Mouse (Mus musculus): Measurements from ENCODE around the gene Cacna1a. TPM values are rescaled to one million over a fixed set of nuclear protein-coding genes. Genes with fewer than 3 reads are reported as not detected.
A peak's percentile ranks its signal among the peaks of the same experiment; 100 is the strongest.

Gene Cacna1a
- total and polyA plus RNA-seq, 2 experiments from 2014 or later = 8.6 to 31.1 TPM

- no peaks in the 10 kb centered on the region for H3K9me3 ChIP-seq (ENCODE audit: low read length)
- DNase-seq = peak; percentile 42
- peak overlapping the region; percentile 37; the same call in 1 of the 2 replicates for H3K27ac ChIP-seq (ENCODE audit: low read depth, low read length)
- no peak overlapping the region for H3K4me2 ChIP-seq (ENCODE audit: low read depth)
- peaks cover 6% of the 10 kb centered on the region; the same call in 1 of the 2 replicates for H3K36me3 ChIP-seq (ENCODE audit: insufficient read depth)
- ATAC-seq = 0 out of 2 replicates have a peak, but pooled peaks have one; percentile 30
- H3K4me3 ChIP-seq (ENCODE audit: low read depth, low read length) = no peak overlapping the region
- no peaks in the 10 kb centered on the region for H3K27me3 ChIP-seq (ENCODE audit: insufficient read depth, low read length)
- 30% methylated on average over 2 of the region's 2 CpGs for WGBS
- TF ChIP-seq CTCF (IDR thresholded peaks at IDR 0.05; ENCODE audit: low read depth) = no peak
- H3K9ac ChIP-seq = no peak overlapping the region
- peaks cover 9% of the 10 kb centered on the region; the same call in 1 of the 2 replicates for H3K4me1 ChIP-seq (ENCODE audit: insufficient read depth)
Measured at GRCm38 (mm10) chr8:84520999-84521398, 132.8 kb downstream of the Cacna1a start.

- TF ChIP-seq CTCF (IDR thresholded peaks at IDR 0.05; ENCODE audit: low read depth) = no peak
- Histone ChIP-seq H3K4me1 (ENCODE audit: insufficient read depth) (no peaks in the 10 kb centered on the region), H3K27me3 (ENCODE audit: insufficient read depth, low read length) (no peaks in the 10 kb centered on the region), H3K9ac (no peak overlapping the region), H3K4me3 (ENCODE audit: low read depth, low read length) (no peak overlapping the region), H3K27ac (ENCODE audit: low read depth, low read length) (no peak overlapping the region), H3K36me3 (ENCODE audit: insufficient read depth) (peaks cover 10% of the 10 kb centered on the region), H3K4me2 (ENCODE audit: low read depth) (no peak overlapping the region), H3K9me3 (ENCODE audit: low read length) (no peaks in the 10 kb centered on the region)
- ATAC-seq = no peak
- DNase-seq = no peak
- WGBS = 84% methylated on average over 7 of the region's 7 CpGs
Measured at GRCm38 (mm10) chr8:84528036-84528435, 139.8 kb downstream of the Cacna1a start.

- no peak for DNase-seq
- 71% methylated on average over 4 of the region's 4 CpGs for WGBS
- no peak for ATAC-seq
- Histone ChIP-seq H3K9me3 (ENCODE audit: low read length) (no peaks in the 10 kb centered on the region), H3K27ac (ENCODE audit: low read depth, low read length) (no peak overlapping the region), H3K4me2 (ENCODE audit: low read depth) (no peak overlapping the region), H3K4me3 (ENCODE audit: low read depth, low read length) (no peak overlapping the region), H3K9ac (no peak overlapping the region), H3K36me3 (ENCODE audit: insufficient read depth) (peaks cover 23% of the 10 kb centered on the region), H3K4me1 (ENCODE audit: insufficient read depth) (no peaks in the 10 kb centered on the region), H3K27me3 (ENCODE audit: insufficient read depth, low read length) (no peaks in the 10 kb centered on the region)
- TF ChIP-seq CTCF (IDR thresholded peaks at IDR 0.05; ENCODE audit: low read depth) = no peak
Measured at GRCm38 (mm10) chr8:84529548-84529947, 141.3 kb downstream of the Cacna1a start.

- H3K9me3 ChIP-seq (ENCODE audit: low read length) = no peaks in the 10 kb centered on the region
- H3K36me3 ChIP-seq (ENCODE audit: insufficient read depth) = peaks cover 47% of the 10 kb centered on the region
- H3K27ac ChIP-seq (ENCODE audit: low read depth, low read length) = no peak overlapping the region
- no peak overlapping the region for H3K4me3 ChIP-seq (ENCODE audit: low read depth, low read length)
- TF ChIP-seq CTCF (IDR thresholded peaks at IDR 0.05; ENCODE audit: low read depth) = no peak
- no peak overlapping the region for H3K9ac ChIP-seq
- no peaks in the 10 kb centered on the region for H3K4me1 ChIP-seq (ENCODE audit: insufficient read depth)
- no peaks in the 10 kb centered on the region for H3K27me3 ChIP-seq (ENCODE audit: insufficient read depth, low read length)
- H3K4me2 ChIP-seq (ENCODE audit: low read depth) = no peak overlapping the region
- 92% methylated on average over 1 of the region's 1 CpGs for WGBS
- ATAC-seq (no peak), DNase-seq (no peak)
Measured at GRCm38 (mm10) chr8:84532725-84533124, 144.5 kb downstream of the Cacna1a start.

- TF ChIP-seq CTCF (IDR thresholded peaks at IDR 0.05; ENCODE audit: low read depth) = no peak
- H3K4me3 ChIP-seq (ENCODE audit: low read depth, low read length) = no peak overlapping the region
- H3K36me3 ChIP-seq (ENCODE audit: insufficient read depth) = peaks cover 50% of the 10 kb centered on the region
- no peaks in the 10 kb centered on the region for H3K27me3 ChIP-seq (ENCODE audit: insufficient read depth, low read length)
- no peak overlapping the region for H3K4me2 ChIP-seq (ENCODE audit: low read depth)
- H3K9me3 ChIP-seq (ENCODE audit: low read length) = no peaks in the 10 kb centered on the region
- H3K4me1 ChIP-seq (ENCODE audit: insufficient read depth) = no peaks in the 10 kb centered on the region
- DNase-seq = no peak
- H3K9ac ChIP-seq = no peak overlapping the region
- no peak overlapping the region for H3K27ac ChIP-seq (ENCODE audit: low read depth, low read length)
- 79% methylated on average over 4 of the region's 4 CpGs for WGBS
- no peak for ATAC-seq
Measured at GRCm38 (mm10) chr8:84533341-84533740, 145.1 kb downstream of the Cacna1a start.

- Histone ChIP-seq H3K4me2 (ENCODE audit: low read depth) (no peak overlapping the region), H3K36me3 (ENCODE audit: insufficient read depth) (peaks cover 52% of the 10 kb centered on the region), H3K4me1 (ENCODE audit: insufficient read depth) (no peaks in the 10 kb centered on the region), H3K9ac (no peak overlapping the region), H3K4me3 (ENCODE audit: low read depth, low read length) (no peak overlapping the region), H3K9me3 (ENCODE audit: low read length) (no peaks in the 10 kb centered on the region), H3K27ac (ENCODE audit: low read depth, low read length) (no peak overlapping the region), H3K27me3 (ENCODE audit: insufficient read depth, low read length) (no peaks in the 10 kb centered on the region)
- no peak for ATAC-seq
- TF ChIP-seq CTCF (IDR thresholded peaks at IDR 0.05; ENCODE audit: low read depth) = peak; percentile 19; the same call in 1 of the 2 replicates
- WGBS = 89% methylated on average over 5 of the region's 5 CpGs
- no peak for DNase-seq
Measured at GRCm38 (mm10) chr8:84536917-84537316, 148.7 kb downstream of the Cacna1a start.

- WGBS = 63% methylated on average over 6 of the region's 6 CpGs
- peaks cover 41% of the 10 kb centered on the region for H3K36me3 ChIP-seq (ENCODE audit: insufficient read depth)
Measured at GRCm38 (mm10) chr8:84539376-84539775, 151.1 kb downstream of the Cacna1a start.

More at GRCm38 (mm10) chr8:84539376-84539775, 151.1 kb downstream of the Cacna1a start:
- Histone ChIP-seq H3K4me2 (ENCODE audit: low read depth) (no peak overlapping the region), H3K4me3 (ENCODE audit: low read depth, low read length) (no peak overlapping the region), H3K27me3 (ENCODE audit: insufficient read depth, low read length) (no peaks in the 10 kb centered on the region), H3K27ac (ENCODE audit: low read depth, low read length) (no peak overlapping the region), H3K9ac (no peak overlapping the region), H3K9me3 (ENCODE audit: low read length) (no peaks in the 10 kb centered on the region), H3K4me1 (ENCODE audit: insufficient read depth) (no peaks in the 10 kb centered on the region)
- DNase-seq (no peak), ATAC-seq (no peak)
- TF ChIP-seq CTCF (IDR thresholded peaks at IDR 0.05; ENCODE audit: low read depth) = no peak
